Mouse (Mus musculus) lung, postnatal 25 days (tissue): ENCODE measurements around the gene Sdsl.
A peak's percentile ranks its signal among the peaks of the same experiment; 100 is the strongest.

Source experiments
- DNase-seq: peaks from one replicate; pipeline ENCODE4 v3.0.0; 2022; ENCODE audit warnings: low spot score

Gene Sdsl

DNA sequence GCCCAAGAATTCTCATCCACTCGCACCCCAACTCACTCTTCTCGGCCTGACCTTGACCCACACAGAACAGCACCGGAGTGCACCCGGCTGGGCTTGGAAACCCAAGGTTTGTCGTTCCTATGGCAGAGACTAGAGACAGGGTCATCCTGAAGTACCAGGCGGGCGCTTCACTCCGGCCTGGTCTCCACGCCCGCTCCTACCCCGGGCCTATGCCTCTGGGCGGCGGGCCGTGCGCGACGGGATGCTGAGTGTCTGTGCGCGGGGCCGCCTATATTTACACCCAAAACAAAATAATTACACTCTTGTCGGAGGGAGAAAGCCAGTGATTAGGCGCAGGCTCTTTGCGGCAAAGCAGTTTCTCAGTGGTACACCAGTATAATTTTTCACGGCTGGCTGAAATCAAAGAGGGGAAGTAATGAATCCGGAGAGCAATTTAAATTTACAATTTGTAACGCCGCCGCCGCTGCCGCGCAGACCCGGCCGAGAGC, 45.1 kb downstream of the Sdsl start:
- no peak for DNase-seq

GRCm38 (mm10) chr5:120426572-120426971, 46.0 kb downstream of the Sdsl start:
- no peak for DNase-seq

- no peak for DNase-seq
Measured at GRCm38 (mm10) chr5:120425711-120426110, 46.9 kb downstream of the Sdsl start.

GRCm38 (mm10) chr5:120424657-120425056, 48.0 kb downstream of the Sdsl start:
- no peak for DNase-seq

DNA sequence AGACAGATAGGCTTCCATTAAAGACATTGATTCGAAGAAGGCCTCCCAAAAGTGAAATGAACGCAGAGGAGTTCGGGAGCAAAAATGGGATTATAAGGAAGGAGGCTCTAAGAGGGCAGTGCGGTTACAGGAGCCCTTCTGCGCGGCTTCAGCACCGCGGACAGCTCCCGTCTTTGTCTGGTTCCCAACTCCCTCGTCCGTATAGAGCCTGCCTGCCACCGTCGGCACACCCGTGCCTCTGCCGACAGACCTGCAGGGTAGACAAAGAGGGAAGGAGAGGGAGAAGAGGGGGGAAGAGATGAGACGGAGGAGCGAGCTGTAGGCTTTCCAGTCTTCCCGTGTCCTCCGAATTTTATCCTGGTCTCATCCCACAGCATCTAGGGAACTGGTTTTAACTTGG, 48.6 kb downstream of the Sdsl start:
- DNase-seq, result peak; percentile 21

- no peak for DNase-seq
Measured at GRCm38 (mm10) chr5:120420106-120420505, 52.5 kb downstream of the Sdsl start.

DNA sequence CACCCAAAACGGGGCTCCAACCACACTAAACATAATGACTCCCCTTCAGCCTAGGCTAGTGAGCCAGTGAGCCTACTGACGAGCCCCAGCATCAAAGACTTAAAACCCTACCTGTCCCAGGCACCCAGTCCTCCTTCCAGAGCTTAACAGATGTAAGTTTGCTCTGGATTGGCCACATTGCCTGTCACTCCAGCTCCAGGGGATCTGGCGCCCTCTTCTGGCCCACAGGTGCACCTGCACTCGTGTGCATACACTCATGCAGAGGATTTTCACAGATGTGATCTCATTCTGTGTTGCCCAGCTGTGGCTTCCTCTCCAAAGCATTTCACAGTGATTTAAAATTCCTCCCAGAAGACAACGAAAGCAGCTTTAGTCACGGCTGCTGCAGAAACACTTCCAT, 59.2 kb downstream of the Sdsl start:
- DNase-seq, result no peak

- no peak for DNase-seq
Measured at GRCm38 (mm10) chr5:120409385-120410378, 62.9 kb downstream of the Sdsl start.

GRCm38 (mm10) chr5:120408933-120409332, 63.7 kb downstream of the Sdsl start:
- no peak for DNase-seq
